Mouse (Mus musculus) mouse embryonic stem cell (cell line): ENCODE measurements around the gene Kcnmb1.

ENCODE experiments used
- in situ Hi-C, 2 experiments: fragments of 300-500 bp; cut with MboI; formaldehyde crosslinking; loops; 1 replicate in 1 of 2; 3 replicates in 1 of 2; pipeline ENCODE4 v1.14.3; 2019 to 2020; ENCODE audit warnings: low sequenced_read_pairs in 2 of 2, low pct_unique_long_range_greater_than_20kb in 1 of 2, mixed read lengths in 1 of 2; ENCODE audit not compliant: unreplicated experiment in 1 of 2

The Kcnmb1 gene

GRCm38 (mm10) chr11:33980146-33980545 is 17.3 kb downstream of the Kcnmb1 start:
- in situ Hi-C loops = no loop called here

DNA sequence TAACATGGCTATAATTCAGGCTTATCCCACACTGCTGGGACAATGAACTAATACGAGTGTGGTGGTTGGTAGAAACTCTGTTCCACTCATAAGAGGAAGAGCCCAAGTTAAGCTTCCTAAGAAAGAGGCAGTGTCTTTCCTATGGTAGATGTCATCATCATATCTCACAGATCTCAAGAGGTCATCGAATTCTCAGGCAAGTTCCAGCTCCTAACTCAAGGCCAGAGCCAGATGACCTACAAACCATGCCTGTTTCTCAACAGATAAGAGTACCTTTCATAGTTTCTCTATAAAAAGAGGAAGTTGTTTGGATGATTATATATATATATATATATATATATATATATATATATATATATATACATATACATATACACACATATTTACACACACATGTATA is 23.7 kb downstream of the Kcnmb1 start:
- in situ Hi-C loops = no loop called here

DNA sequence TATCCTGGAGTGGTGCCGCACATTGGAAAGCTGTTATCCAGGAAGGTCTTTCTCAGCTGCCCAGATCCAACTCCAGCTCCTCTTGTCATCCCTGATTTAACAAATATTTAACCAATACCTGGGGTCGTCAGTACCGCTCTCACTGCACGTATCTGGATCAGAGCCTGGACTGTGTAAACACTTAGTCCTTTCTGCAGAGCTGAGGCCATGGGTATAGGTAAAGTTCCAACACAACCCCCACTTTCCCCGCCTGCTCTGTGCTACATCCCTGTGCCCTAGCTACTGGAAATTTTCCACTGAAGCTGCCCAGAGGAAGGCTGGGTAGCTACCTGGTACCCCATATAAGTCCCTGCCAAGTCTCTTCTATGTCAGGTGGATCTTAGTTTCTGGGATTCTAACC is 27.2 kb downstream of the Kcnmb1 start:
- in situ Hi-C loops = no loop called here

DNA sequence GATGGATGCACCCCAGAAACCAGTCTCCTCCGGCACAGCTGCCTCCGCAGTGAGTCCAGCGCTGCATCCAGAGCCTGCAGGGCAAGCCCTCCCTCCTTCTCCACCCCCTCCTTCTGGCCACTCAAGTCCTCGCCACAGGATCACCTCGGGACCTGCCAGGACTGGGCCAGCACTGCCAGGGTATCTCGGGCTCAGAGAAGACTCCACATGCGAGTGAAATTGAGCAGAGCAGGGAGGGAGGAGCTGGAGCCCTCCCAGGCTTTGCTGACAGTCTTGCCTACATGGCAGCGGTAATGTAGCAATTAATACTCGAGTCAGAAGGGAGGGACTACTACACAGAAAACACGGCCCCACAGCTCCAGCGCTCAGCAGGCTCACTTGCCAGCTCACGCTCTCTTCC is 30.1 kb downstream of the Kcnmb1 start, which contains the start of gene Kcnip1:
Kcnip1 (minus strand) TSS at position 215 of the 400 bp plus-strand sequence.
- in situ Hi-C loops = no loop called here

GRCm38 (mm10) chr11:33993496-33993895 is 30.7 kb downstream of the Kcnmb1 start:
- in situ Hi-C loops = no loop called here

GRCm38 (mm10) chr11:33998244-33998643 is 35.4 kb downstream of the Kcnmb1 start:
- in situ Hi-C loops = no loop called here

DNA sequence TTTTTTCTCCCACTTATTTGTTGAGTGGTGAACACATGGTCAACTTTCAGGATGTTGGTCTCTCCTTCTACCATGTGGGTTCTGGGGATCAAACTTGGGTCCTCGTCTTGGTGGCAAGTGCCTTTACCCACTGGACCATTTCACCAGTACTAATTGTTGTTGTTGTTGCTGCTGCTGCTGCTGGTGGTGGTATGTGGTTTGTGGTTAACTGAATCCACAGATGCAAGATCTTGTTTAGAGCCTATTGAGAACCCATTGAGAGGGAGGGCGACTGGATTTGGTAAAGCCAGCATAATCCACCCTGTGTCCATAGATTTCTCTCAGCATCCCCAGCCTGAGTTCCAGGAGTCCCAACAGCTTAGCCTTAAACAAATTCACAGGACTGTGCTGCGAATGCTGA is 37.6 kb downstream of the Kcnmb1 start:
- in situ Hi-C loops = no loop called here

DNA sequence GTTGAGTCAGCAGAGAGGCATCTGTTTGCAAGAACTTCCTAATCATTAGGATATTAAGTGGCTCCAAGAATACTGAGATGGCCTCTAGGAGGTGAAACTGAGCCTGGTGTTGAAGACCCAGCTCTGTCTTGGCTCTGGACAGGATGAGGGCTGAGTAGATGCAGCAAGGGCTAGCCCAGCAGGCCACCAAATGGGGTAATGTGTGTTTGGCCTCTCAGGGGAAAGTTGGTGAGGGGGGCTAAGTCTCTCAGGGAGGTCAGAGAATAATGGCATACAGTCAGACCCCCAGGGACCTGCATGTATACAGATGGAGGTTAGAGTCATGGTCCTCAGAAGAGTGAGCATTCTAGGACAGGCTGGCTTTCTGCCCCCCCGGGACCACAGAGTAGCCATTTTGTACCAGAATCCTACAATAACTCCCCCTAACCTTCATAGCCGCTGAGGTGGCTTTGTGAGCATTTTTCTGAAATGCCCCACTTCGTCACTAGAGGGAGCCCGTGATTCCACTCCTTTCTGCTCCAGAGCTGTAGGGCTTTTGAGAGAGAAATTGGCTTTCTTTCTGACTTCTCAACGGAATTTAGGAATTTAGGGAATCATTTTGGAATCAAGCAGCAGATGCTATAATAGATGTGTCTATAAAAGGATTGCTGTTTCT is 39.3 kb downstream of the Kcnmb1 start:
- in situ Hi-C loops = no loop called here

DNA sequence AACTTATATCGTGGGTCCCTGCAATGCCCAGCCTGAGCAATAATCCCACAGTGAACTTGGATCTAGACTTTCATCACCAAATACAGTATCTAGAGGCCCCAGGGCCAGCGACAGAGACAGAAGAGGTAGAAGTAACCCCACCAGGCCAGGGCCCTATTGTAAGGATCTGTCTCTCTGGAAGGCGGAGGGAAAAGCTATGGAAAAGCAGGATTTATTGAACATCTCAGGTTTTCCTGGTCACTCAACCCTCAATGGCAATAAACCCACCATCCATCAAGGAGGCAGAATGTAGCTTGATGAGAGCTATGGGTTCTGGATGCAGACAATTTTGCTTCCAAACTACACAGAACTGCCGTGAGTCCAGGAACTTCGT is 39.8 kb downstream of the Kcnmb1 start:
- in situ Hi-C loops = no loop called here

DNA sequence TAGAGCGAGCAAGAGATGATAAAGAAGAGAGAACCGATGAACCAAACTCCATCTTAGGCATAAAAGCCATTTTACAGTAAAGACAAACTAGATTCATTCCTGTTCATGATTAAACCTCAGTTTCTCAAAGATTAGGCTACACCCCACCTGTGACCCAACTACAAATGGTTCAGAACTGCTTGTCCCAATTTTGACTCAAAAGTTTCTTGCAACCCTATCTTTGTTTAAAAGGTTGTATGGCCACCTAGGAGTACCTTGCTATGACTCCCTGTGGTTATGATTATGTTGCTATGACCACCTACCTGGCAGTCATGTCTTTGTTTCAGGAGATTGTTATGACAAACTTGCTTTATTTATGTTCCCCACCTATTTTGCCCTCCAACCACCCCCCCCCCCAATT is 44.8 kb downstream of the Kcnmb1 start:
- in situ Hi-C loops = no loop called here

DNA sequence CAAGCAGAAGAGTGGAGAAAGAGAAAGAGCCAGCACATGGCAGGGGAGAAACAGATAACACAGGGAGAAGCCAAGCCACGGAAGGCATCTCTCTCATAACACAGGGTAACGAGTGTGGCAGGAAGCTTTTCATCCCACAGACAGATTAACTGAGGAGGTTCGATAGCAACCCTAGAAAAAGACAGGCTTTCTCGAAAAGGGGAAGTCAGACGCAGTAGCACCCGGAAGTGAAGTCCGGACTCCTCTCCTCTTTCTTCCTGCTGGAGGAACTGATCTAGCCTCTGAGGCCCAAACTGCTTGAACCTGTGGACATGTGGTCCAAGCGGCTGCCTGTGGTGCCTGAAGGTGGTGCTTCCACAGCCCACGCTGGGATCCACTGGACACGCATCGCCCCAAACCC is 45.4 kb downstream of the Kcnmb1 start:
- in situ Hi-C loops = no loop called here

DNA sequence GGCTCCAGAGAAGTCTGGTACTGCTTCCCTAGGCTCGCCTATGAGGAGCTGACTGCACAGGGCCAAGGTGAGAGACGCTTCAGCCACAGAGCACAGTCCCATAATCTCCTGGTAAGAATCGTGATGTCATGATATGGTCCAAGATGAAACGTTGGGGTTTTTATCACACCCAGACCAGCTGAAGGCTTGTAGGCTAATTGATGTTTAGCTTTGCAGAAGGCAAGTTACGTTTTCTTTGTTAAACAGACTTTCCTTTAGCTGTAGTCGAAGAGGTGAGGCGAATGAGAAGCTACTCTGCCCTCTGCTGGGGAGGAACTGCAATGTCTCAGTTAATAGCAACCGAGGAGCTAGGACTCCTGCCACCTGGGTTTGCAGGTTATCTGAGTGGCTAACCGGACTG is 45.9 kb downstream of the Kcnmb1 start:
- in situ Hi-C loops = no loop called here

DNA sequence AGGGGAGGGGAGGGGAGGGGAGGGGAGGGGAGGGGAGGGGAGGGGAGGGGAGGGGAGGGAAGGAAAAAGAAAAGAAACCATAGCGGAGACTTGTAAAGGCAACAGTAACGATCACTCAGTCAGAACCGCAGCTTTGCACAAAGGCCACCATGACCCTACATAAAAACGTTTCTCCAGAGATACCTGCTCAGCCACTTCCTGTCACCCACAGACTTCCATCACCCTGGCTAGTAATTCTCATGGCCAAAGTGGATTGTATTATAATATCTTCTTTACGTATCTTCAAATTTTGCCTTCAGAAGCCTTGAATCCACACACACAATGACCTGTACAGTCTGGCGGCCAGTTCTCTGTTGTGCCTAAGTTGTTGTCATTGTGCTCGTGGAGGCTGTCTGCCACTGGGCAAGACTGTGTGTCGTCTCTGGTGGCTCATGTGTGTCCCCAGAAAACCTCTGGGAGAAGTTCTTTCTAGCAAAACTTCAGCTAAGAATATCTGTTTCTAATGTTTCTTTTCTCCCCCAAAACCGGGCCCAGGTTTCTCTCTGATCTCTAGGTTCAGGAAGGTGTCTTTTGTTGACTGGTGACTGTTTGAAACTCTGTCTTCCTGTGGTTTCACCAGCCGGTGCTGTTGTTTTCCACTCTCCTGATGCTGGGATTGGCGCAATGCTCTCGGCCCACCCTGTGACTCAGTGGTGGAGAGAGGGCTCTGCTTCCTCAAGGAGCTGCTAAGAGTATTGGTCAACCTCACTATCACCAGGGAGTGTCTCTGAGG is 46.7 kb downstream of the Kcnmb1 start:
- in situ Hi-C loops = no loop called here

DNA sequence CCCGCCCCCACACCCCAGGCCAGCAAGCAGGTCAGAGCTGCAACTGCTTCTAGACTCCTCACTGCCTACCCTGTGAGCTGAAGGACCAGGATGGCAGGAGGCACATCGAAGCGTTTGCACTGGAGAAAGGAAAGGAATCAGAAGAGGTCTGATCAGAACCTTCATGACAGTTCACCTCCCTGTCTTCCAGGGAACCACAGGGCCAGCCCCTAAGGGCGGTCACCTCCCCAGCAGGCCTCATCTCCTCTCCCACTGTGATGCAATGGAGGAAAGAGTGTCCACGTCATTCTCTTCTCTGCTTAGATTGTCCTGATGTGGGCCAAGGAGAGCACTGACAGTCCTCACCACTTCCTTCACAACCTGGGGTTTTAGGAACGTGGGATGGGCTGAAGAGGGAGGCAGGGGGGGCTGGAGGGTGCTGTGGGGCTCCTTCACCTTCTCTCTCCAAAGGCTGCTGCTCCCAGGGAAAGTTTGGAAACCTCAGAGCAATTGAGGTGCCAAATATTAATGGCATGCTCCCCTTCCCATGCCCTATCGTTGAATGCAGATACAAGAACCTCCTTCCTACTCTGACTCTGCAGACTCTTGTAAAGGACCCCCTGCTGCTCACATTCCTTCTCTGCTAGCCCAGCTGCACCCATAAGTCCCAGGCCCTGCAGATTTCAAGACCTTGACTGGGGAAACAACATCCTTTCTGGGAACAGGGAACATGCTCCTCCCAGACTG is 47.5 kb downstream of the Kcnmb1 start:
- in situ Hi-C loops = no loop called here

DNA sequence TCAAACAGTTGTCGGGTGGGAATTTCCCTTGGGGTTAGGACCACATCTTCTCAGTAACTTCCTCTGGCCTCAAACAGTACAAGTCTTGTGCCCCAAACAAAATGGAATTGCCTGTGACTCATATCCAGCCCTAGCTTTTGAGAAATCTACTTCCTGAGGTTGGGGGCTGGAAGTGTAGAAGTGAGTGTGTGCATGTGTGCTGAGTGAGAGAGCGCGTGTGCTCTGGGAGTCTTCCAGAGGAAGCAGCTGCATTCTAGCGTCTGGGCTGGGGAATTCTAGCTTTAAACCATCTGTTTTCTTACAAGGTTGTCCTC is 48.0 kb downstream of the Kcnmb1 start:
- in situ Hi-C loops = no loop called here

- in situ Hi-C loops = no loop called here
Observed at GRCm38 (mm10) chr11:34012007-34012652, 49.3 kb downstream of the Kcnmb1 start.
